Mouse (Mus musculus): ENCODE measurements at regions not wholly inside any gene's neighbourhood (a gene's known extent, or its start where the extent isn't known, plus 50 kb on each side); places are given as distances from the start of the nearest gene placed in this dataset.
"Not testable (repeated sequence)": the region's sequence is repeated elsewhere in the genome, so short reads cannot be mapped to it uniquely, and the experiment has no call there.

DNA sequence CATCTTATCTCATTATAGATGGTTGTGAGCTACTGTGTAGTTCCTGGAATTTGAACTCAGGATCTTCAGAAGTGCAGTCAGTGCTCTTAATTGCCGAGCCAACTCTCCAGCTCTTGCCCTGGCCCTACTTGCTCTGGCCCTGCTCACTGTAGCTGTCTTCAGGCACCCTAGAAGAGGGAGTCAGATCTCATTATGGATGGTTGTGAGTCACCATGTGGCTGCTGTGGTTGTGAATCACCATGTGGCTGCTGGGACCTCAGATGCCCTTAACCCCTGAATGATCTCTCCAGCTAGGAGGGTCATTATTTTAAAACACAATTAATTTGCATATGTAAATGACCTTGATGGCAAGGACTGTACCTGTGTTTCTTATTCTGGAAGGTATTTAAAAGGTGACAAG lies 249.1 kb upstream of the Pfkp start:
- no peaks in the 10 kb centered on the region for H3K27me3 ChIP-seq
- ATAC-seq (ENCODE audit: low FRiP score): no peak
- no peak overlapping the region for H3K4me2 ChIP-seq (replicated peaks)
- H3K27ac ChIP-seq: no peak overlapping the region
- H3K4me1 ChIP-seq: no peaks in the 10 kb centered on the region
- 81% methylated on average over 1 of the region's 1 CpGs for WGBS
- no peaks in the 10 kb centered on the region for H3K9me3 ChIP-seq (replicated peaks)
- H3K4me3 ChIP-seq: no peak overlapping the region
- H3K36me3 ChIP-seq: no peaks in the 10 kb centered on the region
- H3K9ac ChIP-seq: no peak overlapping the region

DNA sequence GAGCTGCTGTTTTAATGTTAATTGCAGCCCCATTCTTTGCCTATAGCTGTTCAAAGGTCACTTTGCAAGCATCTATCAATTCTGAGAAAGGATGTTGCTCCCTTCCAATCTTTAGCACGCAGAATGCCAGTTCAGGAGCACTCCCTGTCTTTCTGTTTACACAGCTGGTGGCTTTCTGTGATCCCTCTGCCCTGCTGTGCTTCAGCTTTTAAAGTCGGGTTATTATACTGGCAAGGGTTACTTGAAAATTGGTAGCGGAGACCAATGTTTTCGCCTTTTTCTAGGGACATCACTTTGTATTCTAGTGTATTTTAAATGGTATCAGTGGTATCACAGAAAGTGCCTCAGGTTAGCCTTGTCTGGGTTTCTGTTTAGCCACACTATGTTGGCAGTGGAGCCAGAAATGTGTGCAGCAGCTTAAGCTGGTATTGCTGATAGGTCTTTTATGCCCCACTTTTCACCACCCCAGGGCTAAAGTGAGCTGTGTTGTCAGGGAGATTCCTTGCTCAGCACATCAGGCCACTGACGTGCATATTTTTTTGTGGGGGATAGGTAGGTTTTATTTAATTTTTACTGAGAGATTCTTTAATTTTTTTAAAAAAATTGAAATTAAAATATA lies 243.0 kb upstream of the Pfkp start:
- Histone ChIP-seq H3K4me2 (replicated peaks) (no peak overlapping the region), H3K9me3 (replicated peaks) (no peaks in the 10 kb centered on the region), H3K27ac (no peak overlapping the region), H3K27me3 (no peaks in the 10 kb centered on the region), H3K9ac (no peak overlapping the region), H3K36me3 (no peaks in the 10 kb centered on the region), H3K4me3 (no peak overlapping the region), H3K4me1 (no peaks in the 10 kb centered on the region; the same call in 1 of the 2 replicates)
- 20% methylated on average over 5 of the region's 5 CpGs for WGBS
- ATAC-seq (ENCODE audit: low FRiP score): no peak

DNA sequence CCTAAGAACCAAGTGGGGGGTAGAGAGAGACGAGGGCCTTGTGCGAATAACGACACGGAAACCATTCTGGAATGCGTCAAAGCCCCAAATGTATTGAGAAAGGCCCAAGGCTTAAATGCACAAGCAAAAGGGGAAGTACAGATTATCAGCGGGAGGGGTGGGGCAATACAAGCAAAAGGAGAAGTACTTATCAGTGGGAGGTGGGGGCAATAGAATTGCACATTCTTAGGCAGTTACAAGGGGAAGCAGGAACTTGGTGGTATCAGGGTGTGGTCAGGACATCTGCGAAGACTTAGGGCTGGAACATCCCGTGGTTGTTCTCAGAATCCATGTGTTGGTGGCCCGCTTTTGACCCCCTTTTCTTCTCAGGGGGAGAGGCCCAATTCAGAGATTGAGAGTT lies 240.9 kb upstream of the Pfkp start:
- not testable (repeated sequence) for H3K4me3 ChIP-seq; H3K9ac ChIP-seq; H3K27me3 ChIP-seq; H3K4me2 ChIP-seq (replicated peaks); H3K27ac ChIP-seq; H3K4me1 ChIP-seq; ATAC-seq (ENCODE audit: low FRiP score); H3K9me3 ChIP-seq (replicated peaks); H3K36me3 ChIP-seq
- 80% methylated on average over 9 of the region's 9 CpGs for WGBS

DNA sequence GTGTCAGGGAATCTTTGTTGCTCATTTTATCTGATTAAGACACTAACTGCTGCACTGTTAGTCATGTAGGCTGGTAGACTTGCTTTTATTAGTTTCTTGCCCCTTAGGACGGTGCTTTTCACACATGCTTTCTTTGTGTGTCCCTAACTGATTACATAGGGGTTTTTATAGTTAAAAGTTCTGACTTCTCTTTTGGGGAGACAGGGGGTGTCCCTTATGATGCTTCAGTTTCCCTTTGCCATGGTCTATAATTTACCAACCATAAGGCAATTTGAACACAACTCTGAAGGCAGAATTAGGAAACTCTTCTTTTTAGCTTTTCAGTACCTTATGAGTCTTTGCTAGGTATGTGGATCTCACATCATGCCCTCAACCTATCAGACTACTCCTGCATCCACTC lies 239.8 kb upstream of the Pfkp start:
- WGBS: 89% methylated on average over 1 of the region's 1 CpGs
- Histone ChIP-seq H3K27ac (no peak overlapping the region), H3K9ac (no peak overlapping the region), H3K9me3 (replicated peaks) (no peaks in the 10 kb centered on the region), H3K4me2 (replicated peaks) (no peak overlapping the region), H3K27me3 (no peaks in the 10 kb centered on the region), H3K4me1 (no peaks in the 10 kb centered on the region; the same call in 1 of the 2 replicates), H3K36me3 (no peaks in the 10 kb centered on the region), H3K4me3 (no peak overlapping the region)
- no peak for ATAC-seq (ENCODE audit: low FRiP score)

DNA sequence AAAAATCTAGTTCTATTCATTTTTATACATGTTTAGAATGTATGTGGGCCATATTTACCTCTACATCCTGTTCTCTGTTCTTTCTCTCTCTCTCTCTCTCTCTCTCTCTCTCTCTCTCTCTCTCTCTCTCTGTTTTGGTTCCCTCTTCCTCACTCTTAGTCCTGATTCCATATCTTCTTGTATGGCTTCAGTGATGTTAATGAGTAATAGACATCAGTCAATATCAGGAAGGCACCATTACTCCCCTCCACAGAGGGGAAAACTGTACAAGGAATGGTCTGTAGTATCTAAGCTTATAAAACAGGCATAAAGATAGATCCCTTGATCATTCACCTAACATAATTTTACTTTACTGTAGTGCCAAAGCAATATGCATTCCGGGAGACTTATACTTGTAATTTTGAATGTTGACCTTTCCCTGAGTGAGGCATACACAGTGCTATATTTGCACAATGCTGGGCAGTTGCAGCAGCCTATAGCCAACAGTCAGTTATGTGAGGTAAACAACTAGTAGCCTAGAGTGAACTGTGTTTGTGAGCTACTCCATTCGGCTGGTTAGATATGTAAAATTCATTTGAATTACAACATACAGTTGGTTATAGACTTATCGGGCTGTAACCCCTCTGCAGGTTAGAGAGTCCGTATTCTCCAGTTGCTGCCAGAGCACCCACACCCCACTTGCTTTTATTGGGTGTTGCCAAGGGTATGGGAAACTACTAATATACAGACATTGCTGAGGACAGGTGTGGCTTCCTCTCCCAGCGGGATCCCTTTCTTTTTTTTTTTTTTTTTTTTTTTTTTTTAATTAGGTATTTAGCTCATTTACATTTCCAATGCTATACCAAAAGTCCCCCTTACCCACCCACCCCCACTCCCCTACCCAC lies 228.7 kb upstream of the Pfkp start:
- Histone ChIP-seq H3K27me3 (no peaks in the 10 kb centered on the region), H3K4me2 (replicated peaks) (no peak overlapping the region), H3K4me3 (no peak overlapping the region), H3K9me3 (replicated peaks) (no peaks in the 10 kb centered on the region), H3K4me1 (no peaks in the 10 kb centered on the region), H3K36me3 (no peaks in the 10 kb centered on the region), H3K9ac (no peak overlapping the region), H3K27ac (no peak overlapping the region)
- ATAC-seq (ENCODE audit: low FRiP score): no peak
- 93% methylated on average over 5 of the region's 5 CpGs for WGBS

DNA sequence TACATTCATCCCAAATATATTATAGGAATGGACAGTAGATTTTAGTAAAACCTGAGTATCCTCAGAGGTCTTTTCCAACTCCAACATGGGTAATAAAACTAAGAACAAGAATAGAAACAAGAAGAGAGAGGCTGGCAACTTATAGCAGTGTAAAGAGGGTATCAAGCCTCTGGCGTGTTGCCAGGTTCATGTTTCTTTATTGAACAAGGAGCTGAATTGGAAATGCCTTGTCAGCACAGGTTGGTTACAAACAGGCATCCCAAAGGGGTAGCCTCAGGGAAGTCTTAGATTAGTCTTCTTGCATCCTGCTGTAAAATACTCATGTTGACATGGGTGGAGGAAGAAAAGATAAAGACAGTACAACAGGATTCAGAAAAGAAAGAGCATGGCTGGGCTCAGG lies 213.6 kb upstream of the Pfkp start:
- no peak overlapping the region for H3K27ac ChIP-seq
- WGBS: 80% methylated on average over 1 of the region's 1 CpGs
- no peak overlapping the region for H3K4me2 ChIP-seq (replicated peaks)
- no peak overlapping the region for H3K9ac ChIP-seq
- H3K4me3 ChIP-seq: no peak overlapping the region
- no peaks in the 10 kb centered on the region for H3K27me3 ChIP-seq
- H3K36me3 ChIP-seq: no peaks in the 10 kb centered on the region
- H3K9me3 ChIP-seq (replicated peaks): no peaks in the 10 kb centered on the region
- ATAC-seq (ENCODE audit: low FRiP score): no peak
- H3K4me1 ChIP-seq: no peaks in the 10 kb centered on the region

DNA sequence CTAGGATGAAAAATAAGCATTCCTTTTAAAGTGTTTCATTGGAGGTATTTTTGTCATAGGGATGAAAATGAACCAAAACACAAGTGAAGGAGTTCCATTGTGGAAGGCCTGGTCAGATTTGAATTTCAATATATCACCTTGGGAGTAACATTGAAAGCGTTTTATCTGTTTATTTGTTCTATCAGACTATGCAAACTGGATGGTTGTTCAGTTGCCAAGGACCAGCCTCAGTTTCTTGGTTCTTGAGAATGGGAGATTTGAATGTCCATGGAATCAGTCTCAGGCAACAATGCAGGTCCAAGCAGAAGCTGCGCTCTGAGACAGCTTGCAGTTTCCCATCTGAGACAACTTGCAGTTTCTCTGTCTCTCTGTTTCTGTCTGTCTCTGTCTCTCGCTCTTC lies 211.0 kb upstream of the Pfkp start:
- Histone ChIP-seq H3K9ac (no peak overlapping the region), H3K27me3 (no peaks in the 10 kb centered on the region), H3K27ac (no peak overlapping the region), H3K9me3 (replicated peaks) (no peaks in the 10 kb centered on the region), H3K36me3 (no peaks in the 10 kb centered on the region), H3K4me3 (no peak overlapping the region), H3K4me1 (0 out of 2 replicates have a peak, but pooled peaks cover 3% of the 10 kb centered on the region), H3K4me2 (replicated peaks) (no peak overlapping the region)
- WGBS: 89% methylated on average over 3 of the region's 3 CpGs
- no peak for ATAC-seq (ENCODE audit: low FRiP score)

DNA sequence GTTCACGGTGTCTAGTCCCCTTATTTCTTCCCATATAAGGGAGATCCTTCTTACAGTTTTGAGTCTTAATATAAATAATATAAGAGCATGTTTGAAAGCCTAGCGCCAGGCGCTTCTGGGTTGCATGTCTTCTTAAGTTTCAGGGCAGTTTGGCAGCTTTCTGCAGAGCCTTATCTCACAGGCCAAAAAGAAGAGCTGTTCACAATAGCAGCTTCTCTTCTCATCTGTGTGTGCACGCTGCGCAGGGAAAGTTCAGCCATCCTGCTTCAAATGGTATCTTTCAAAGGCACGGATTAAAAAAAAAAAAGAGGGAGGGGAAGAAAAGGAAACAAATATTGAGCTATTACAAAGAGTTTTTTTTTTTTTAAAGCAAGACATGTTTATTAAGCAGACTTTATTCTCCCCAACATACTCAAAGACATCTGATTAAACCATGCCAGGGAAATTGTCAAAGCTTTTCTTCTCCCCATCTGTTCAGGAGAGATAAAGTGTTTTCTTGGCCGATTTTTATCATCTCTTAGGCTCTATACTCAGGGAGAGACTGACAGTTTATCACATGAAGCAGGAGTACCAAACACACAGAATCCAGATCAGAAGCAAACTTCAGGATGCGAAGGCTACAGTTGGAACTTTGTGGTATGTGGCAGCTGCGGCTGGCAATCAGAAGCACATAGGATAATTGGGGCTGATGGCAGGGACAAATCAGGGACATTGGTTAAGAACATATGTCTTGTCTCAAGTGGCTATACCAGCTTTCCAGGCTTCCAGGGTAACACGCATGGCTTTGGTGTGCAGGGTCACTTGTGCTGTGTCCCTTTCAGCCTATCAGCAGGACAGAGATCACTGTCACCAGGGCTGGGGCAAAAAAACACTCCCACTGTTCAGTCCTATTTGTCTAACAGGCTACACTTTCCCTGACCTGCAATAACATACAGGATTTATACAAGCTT lies 206.9 kb upstream of the Pfkp start:
- Histone ChIP-seq H3K27ac (no peak overlapping the region), H3K9me3 (replicated peaks) (no peaks in the 10 kb centered on the region), H3K4me3 (no peak overlapping the region), H3K9ac (no peak overlapping the region), H3K27me3 (no peaks in the 10 kb centered on the region), H3K36me3 (no peaks in the 10 kb centered on the region), H3K4me1 (0 out of 2 replicates have a peak, but pooled peaks cover 3% of the 10 kb centered on the region), H3K4me2 (replicated peaks) (no peak overlapping the region)
- no peak for ATAC-seq (ENCODE audit: low FRiP score)
- 70% methylated on average over 10 of the region's 10 CpGs for WGBS

DNA sequence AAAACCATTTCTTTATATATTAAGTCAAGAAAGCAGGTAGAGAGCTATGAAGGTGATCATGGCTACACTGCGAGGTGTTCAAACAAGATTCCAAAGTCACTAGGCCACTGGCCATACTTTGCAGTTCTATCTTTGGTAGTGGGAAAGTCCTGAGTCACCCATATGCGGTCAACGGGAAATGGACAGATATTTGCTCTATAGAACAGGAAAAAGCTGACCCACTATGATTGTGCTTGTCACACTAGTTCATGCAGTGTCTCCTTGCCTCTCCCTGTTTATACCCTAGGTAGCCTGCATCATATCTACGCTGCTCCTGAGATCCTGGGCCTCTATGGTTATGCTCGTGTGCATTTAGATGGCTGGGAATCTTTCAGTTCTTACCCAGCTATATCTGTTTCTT lies 188.9 kb upstream of the Pfkp start:
- Histone ChIP-seq H3K27me3 (no peaks in the 10 kb centered on the region), H3K4me2 (replicated peaks) (no peak overlapping the region), H3K36me3 (no peaks in the 10 kb centered on the region), H3K9ac (no peak overlapping the region), H3K4me1 (no peaks in the 10 kb centered on the region), H3K9me3 (replicated peaks) (no peaks in the 10 kb centered on the region), H3K27ac (no peak overlapping the region), H3K4me3 (no peak overlapping the region)
- ATAC-seq (ENCODE audit: low FRiP score): 0 out of 2 replicates have a peak, but pooled peaks have one; percentile 2
- WGBS: 91% methylated on average over 5 of the region's 5 CpGs

DNA sequence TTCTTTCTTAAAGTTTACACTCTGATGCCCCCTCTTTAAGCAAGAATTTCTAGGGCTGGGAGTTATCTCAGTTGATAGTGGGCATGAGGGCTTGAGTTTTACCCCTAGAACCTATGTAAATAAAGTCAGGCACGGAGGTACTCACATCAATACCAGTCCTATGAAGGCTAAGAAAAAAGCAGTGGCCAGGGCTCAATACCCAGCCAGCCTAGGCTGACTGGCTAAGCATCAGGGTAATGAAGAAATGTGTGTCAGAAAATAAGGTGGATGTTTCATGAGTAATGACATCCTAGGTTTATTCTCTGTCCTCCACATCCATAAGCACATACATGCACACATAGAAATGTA lies 188.5 kb upstream of the Pfkp start:
- Histone ChIP-seq H3K4me2 (replicated peaks) (no peak overlapping the region), H3K4me3 (no peak overlapping the region), H3K36me3 (no peaks in the 10 kb centered on the region), H3K4me1 (no peaks in the 10 kb centered on the region), H3K9me3 (replicated peaks) (no peaks in the 10 kb centered on the region), H3K27me3 (no peaks in the 10 kb centered on the region), H3K27ac (no peak overlapping the region), H3K9ac (no peak overlapping the region)
- WGBS: 67% methylated on average over 1 of the region's 1 CpGs
- peak; percentile 66 for ATAC-seq (ENCODE audit: low FRiP score)

DNA sequence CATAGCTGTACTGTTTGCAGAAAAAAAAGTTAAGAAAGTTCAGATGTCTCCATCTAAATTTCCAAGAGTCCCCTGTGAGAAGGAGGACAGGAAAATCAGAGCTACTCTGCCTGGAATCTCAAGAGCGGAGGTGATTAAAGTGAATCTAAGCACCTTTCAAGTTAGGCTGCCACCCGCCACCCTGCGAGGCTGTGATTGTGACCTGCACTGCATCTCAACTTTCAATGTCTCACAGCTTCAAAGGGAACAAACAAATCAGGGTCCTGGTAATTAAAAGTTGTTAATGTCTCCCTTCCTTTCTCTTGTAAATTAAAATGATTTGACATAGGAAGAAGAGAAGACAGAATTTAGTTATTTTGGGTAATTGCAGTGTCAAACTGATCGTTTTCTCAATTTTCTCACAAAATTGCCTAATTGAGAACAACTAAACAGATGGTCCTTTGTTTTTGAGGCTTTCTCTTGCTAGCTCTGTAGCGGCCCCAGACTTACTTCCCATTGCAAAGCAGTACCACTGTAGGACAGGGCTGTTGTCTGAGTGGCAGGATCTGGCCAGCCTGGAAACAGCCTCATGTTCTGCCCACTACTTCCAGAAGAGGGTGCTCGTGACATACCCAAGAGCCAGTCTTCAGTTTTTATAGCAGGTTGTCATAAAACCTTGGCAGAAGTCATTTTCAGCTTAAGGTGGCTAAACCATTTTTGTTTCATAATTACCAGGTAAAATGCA lies 187.9 kb upstream of the Pfkp start:
- WGBS: 45% methylated on average over 6 of the region's 6 CpGs

DNA sequence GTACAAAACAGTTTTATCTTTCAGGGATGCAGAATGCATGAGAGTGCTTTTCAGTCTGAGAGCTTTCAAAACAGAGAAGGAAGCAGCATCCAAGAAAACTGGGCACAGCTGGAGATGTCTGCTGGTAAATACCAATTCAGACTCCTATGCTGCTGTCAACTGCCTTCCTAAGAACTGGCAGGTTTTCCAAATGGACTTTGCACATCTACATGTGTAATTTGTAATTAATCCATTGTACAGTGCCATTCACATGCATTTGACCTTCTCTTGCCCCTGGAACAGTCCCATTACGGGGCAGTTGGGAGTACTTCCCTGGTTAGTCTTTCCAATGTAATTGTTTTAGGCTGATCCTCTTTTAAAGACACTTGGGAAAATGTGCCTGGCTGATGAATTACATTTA lies 181.3 kb upstream of the Pfkp start:
- no peak for ATAC-seq (ENCODE audit: low FRiP score)
- Histone ChIP-seq H3K27me3 (no peaks in the 10 kb centered on the region), H3K9me3 (replicated peaks) (no peaks in the 10 kb centered on the region)

More for the DNA sequence above, 187.9 kb upstream of the Pfkp start:
- Histone ChIP-seq H3K27me3 (no peaks in the 10 kb centered on the region), H3K36me3 (no peaks in the 10 kb centered on the region), H3K9ac (no peak overlapping the region), H3K4me3 (no peak overlapping the region), H3K9me3 (replicated peaks) (no peaks in the 10 kb centered on the region), H3K4me1 (no peaks in the 10 kb centered on the region), H3K27ac (no peak overlapping the region), H3K4me2 (replicated peaks) (no peak overlapping the region)
- peak; percentile 84 for ATAC-seq (ENCODE audit: low FRiP score)

More for the DNA sequence above, 181.3 kb upstream of the Pfkp start:
- H3K27ac ChIP-seq: no peak overlapping the region
- WGBS: 44% methylated on average over 1 of the region's 1 CpGs
- H3K9ac ChIP-seq: no peak overlapping the region
- no peaks in the 10 kb centered on the region for H3K36me3 ChIP-seq
- no peak overlapping the region for H3K4me3 ChIP-seq
- H3K4me2 ChIP-seq (replicated peaks): no peak overlapping the region
- no peaks in the 10 kb centered on the region for H3K4me1 ChIP-seq
